Mouse (Mus musculus): ENCODE results near the gene Dhx34.
"Not testable (repeated sequence)": the region's sequence is repeated elsewhere in the genome, so short reads cannot be mapped to it uniquely, and the experiment has no call there.

The Dhx34 gene

DNA sequence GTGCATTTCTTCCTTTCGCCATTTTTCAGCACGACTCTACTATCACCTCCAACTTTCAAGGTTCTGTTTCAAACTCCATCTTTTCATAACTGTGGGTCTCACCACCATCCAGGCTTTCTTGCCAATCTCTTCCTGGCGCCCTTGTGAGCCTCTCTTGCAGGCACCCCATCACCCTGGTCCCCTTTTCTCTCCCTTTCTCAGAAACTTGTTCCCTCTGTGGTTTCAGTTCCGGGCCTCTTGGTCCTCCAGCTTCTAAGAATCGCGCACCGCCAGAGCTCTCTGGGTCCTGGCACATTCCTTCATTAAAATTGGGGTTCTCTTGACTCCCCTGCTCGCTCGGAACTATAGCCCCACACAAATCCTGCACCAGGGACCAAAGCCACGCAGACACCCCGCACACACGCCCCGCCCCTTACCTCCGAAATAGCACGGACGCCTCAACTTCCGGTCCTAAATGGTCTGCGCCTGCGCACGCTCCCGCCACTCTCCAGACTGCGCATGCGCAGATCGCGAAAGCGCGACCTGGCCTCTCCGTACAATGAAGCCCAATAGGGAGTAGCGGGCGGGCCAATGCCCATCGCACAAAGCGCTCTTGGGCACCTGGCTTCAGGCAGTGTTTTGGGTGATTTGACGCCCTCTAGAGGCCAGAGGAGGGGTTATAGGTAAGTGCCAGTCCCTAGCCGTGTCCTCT, at the start of gene Dhx34:
TSS of gene Dhx34 (minus strand) at position 456 of the 691 bp plus-strand sequence.
- peak; percentile 99 for DNase-seq (ENCODE audit: low read depth, low spot score)

DNA sequence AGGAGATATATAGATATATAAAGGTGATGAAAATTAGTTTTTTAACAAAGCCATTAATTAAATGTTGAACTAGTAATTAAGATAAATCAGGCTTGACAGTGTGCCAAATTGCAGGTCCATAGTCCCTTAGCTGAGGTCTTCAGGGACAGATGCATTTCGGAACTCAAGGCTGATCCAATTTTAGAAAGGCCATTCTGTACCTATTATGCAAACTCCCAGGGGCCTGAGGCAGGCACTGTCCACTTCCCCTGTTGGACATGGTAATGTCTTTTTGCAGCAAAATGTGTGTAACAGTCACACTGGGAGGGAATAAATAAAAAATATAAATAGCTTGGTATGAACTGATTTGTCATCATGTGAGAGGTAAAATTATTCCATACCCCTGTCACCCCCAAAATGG, 49.3 kb upstream of the Dhx34 start:
- no peak for DNase-seq (ENCODE audit: low read depth, low spot score)

GRCm38 (mm10) chr7:16266593-16266992, 44.8 kb upstream of the Dhx34 start:
- DNase-seq (ENCODE audit: low read depth, low spot score): not testable (repeated sequence)

GRCm38 (mm10) chr7:16265856-16266255, 44.0 kb upstream of the Dhx34 start:
- no peak for DNase-seq (ENCODE audit: low read depth, low spot score)

DNA sequence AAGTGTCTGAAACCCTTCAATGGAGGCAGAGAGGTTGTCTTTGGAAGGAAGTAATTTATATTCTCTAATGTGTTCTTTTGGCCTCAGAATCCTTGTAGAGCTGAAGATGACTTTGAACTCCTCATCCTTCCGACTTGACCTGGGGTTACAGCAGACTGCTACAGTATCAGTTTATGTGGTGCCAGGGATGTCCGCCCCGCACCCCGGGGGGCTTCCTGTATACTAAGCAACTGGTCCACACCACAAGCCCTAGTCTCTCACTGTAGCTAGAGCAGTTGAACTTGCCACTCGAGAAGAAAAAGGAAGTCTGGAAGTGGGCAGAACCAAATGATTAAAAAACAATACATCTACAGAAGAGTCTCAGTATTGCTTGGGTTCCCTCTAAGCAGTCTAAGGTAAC, 42.0 kb upstream of the Dhx34 start:
- DNase-seq (ENCODE audit: low read depth, low spot score): no peak

DNA sequence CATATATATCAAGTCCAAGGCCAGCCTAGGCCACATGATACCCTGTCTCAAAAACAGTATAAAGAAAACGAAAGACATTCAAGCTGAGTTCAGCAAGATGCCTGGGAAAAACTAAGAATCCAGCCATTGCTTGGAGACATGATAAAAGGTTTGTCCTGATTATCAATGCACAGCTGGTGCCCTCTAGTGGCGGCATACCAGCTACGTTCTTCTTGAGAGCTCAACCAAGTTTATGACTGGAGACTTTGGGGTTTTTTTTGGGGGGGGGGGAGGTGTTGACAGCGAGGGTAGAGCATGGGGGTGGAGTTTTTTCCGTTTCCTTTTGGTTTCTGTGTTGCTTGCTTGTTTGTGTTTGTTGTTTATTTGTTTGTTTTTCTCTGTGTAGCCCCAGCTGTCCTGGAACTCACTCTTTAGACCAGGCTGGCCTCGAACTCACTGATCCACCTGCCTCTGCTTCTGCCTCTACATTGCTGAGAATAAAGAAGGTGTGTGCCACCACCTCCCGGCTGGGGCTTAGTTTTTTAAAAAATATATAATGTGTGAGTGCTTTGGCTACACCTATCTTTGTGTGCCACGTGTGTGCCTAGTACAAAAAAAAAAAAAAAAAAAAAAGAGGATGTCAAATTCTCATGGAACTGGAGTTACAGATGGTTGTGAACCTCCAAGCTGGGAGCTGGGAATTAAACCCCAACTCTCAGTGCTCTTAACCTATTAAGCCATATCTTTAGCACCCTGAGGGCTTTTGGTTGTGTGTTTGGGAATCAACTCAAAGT, 41.4 kb upstream of the Dhx34 start:
- peak; percentile 88 for DNase-seq (ENCODE audit: low read depth, low spot score)

DNA sequence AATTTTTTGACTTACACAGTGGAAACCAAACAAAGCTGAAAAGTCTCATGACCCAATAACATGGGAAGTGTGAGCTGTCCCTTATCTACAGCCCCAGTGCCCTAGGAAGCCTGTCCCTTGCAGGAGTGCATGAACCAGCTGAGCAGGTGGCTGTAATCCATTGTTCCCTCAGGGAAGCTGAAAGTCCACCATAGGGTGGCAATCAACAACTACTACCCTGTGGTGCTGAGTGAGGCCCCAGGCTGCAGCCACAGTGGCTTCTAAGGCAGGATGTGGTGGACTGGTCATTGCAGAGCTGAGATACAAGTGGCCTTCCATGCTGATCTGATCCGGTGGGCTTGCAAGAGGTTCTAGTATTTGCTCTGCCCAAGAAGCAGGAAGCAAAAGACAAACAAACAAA, 39.3 kb upstream of the Dhx34 start:
- no peak for DNase-seq (ENCODE audit: low read depth, low spot score)

- DNase-seq (ENCODE audit: low read depth, low spot score): no peak
Measured at GRCm38 (mm10) chr7:16259110-16259590, 37.3 kb upstream of the Dhx34 start, which contains the start of gene C5ar1. Gene C5ar1 (minus strand): TSS chr7:16259540.

DNA sequence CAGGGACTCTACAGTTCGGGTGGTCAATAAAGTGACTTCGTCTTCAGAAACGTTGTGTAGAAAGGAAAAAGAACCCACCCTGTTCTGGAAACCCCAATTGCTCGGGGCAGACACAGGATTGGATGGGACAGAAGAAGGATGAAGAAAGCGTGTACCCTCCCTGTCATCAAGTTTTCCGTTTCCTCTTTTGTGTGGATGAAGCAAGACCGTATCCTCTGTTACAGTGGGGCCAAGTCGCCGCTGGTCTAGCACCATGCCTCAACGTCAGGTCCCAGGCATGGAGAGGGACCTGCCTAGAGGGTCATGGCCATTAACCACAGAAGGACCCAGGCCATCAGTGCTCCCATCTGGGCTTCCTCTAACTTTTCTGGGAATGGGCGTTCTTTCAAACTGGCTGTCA, 36.0 kb upstream of the Dhx34 start:
- DNase-seq (ENCODE audit: low read depth, low spot score): no peak

DNA sequence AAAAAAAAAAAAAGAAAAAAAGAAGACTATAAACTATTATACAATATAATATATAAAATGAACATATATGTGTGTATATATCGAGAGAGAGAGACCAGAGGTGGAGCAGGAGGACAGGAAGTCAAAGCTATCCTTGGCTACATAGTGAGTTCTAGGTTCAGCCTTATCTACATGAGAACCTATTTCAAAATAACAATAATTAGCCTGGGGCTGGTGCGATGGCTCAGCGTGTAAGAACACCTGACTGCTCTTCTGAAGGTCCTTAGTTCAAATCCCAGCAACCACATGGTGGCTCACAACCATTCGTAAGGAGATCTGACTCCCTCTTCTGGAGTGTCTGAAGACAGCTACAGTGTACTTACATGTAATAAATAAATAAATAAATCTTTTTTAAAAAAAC, 34.1 kb upstream of the Dhx34 start:
- not testable (repeated sequence) for DNase-seq (ENCODE audit: low read depth, low spot score)

DNA sequence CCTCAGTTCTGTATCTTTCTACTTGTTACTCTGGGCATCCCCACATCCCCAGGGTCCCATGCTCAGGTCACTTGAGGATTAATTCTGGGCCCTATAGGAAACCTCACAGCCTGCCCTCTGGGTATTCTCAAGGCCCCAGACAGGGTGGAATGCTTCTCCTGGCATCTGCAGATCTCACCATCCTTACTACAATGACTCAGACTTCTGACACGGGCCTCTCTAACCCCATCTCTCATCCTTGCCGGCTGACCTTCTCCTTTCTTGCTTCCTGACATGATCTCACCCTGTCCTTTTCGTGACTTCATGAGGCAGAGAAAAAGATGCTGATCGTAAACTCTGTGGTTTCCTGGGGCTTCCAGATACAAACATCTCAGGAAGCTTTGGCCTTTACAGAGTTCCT, 32.4 kb upstream of the Dhx34 start:
- no peak for DNase-seq (ENCODE audit: low read depth, low spot score)

DNA sequence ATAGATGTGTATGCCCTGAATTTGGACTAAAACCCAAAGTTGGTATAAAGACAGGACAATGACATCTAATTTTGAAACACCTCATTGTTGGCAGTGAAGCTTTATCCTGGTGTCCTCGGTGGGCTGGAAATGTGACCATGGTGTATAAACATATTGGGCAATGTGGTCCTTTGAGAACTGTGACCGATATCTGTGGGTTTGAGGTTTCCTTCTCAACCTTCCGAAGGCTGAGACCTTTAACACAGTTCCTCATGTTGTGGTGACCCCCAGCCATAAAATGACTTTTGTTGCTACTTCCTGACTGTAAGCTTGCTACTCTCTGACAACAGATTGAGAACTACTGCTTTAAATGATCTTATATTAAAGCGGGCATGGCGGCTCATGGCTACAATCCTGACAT, 28.9 kb upstream of the Dhx34 start:
- DNase-seq (ENCODE audit: low read depth, low spot score): no peak

DNA sequence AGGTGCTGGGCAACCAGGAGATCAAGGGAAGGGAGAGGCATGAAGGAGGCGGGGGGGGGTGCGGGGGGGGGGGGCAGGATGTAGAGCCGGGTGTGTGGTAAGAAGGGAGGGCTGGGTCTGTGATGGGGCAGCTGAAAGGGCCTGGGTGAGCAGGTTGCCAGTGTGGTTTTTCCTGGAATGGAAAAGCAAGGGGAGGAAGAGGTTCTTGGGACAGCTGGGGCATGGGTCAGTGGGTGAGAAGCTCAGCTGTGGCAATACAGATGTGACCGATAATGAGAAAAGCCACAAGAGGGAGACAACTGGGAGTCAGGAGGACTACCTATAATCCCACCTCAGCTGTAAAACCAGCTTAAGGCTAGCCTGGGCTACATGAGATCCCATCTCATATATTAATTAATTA, 24.1 kb upstream of the Dhx34 start:
- no peak for DNase-seq (ENCODE audit: low read depth, low spot score)

GRCm38 (mm10) chr7:16244067-16244466, 22.2 kb upstream of the Dhx34 start, which contains the start of gene C5ar2:
Gene C5ar2 (minus strand): TSS chr7:16244154.
- DNase-seq (ENCODE audit: low read depth, low spot score): no peak

DNA sequence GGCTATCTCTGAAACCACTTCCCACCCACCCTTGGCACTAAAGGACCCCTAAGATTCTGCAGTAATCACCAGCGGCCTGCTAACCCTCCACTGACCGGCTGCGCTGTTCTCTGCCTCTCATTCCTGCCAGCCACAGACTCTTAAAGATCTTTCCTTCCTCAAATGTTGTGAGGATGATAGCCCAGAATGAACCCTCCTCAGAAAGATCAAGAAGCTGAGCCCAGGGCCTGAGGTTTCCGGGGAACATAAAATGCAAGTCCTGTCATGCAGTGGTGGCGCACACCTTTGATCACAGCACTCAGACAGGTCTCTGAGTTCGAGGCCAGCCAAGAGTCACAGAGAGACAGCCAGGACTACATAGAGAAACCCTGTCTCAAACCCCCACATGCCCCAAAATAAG, 20.4 kb upstream of the Dhx34 start:
- DNase-seq (ENCODE audit: low read depth, low spot score): no peak

DNA sequence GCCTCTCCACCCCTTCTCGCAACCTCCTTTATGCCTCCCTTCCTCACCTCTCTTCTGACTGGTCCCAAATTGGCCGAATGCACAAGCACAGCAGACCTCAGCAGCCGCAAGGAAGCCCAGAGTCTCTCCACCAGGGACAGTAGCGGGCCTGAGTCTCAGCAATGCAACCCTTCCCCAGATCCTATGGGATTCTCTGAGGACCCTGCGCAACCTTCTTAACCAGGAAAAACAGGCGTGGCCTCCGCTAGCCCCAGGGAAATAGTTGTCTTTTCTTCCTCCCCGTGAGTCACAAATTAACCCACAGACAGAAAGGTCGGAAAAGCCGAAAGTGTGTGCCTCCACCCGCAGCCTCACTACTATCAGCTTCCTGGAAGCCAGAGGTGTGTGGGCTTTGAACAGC, 19.9 kb upstream of the Dhx34 start:
- DNase-seq (ENCODE audit: low read depth, low spot score): peak; percentile 59

DNA sequence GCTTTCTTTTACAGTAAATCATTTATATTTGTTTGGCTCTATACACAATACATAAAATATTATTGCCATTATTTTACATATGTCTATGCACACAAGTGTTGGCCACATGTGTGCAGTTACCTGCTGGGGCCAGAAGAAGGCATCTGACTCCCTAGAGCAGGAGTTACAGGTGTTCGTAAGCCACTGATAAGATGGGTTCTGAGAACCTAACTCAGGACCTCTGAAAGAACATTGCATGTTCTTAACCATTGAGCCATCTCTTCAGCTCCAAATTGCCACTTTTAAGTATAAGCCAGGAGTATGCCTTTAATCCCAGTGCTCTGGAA, 19.1 kb upstream of the Dhx34 start:
- DNase-seq (ENCODE audit: low read depth, low spot score): no peak

GRCm38 (mm10) chr7:16240281-16240977, 18.6 kb upstream of the Dhx34 start:
- no peak for DNase-seq (ENCODE audit: low read depth, low spot score)

DNA sequence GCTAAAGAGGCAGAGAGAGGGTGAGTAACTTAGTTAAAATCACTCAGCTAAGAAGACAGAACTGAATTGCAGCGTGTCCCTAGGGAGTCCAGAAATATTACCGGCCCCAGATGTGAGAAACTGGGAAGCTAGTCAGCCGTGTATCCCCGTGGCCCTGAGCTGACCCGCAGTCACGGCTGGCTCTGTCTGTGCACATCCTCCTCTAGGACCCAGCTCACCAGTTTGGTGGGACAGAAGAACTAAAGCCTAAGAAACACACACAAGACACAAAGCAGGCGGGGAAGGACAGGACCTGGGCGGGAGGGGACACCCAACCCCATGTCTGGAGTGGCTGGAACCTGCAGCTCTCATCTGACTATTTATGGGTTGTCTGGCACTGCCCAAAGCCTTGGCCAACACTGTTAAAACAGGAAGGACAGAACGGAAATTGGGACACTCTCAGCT, 17.7 kb upstream of the Dhx34 start:
- DNase-seq (ENCODE audit: low read depth, low spot score): no peak

- DNase-seq (ENCODE audit: low read depth, low spot score): peak; percentile 73
Measured at GRCm38 (mm10) chr7:16229869-16230268, 8.0 kb upstream of the Dhx34 start.

DNA sequence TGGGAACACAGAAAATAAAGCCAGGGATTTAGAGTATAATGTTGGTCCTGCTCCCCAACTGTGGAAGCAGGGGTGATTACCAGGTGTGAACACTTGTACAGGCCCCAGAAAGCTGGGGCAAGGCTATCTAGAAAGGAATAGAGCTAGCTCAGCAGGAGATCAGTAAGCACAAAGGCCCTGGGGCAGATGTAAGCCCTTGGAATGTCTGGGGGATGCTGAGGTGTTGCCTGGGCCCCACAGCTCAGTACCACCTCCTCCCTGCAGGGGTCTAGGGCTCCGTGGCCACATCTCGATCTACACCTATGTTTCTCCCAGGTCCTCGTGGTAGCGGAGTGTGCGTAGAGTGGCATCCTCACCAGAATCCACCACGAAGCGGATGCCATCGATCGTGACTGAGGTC, 7.9 kb downstream of the Dhx34 start:
- DNase-seq (ENCODE audit: low read depth, low spot score): peak; percentile 71

DNA sequence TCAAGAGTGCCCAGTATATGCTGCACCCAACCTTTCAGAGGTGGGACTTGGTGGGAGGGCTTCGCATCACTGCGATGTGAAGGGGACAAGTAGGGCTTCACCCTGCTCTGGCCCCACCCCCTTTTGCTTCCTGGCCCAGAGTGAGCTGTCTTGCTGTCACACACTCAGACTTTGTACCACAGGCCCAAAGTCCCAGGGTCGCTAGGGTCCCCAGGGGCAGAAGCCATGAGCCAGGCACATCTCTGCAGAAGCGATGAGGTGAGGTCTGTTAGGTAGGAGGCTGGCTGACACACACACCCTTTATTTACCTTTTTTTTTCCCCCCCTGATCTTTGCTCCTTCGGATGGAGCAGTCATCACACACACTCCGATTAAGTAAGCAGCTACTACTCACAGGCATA, 8.6 kb downstream of the Dhx34 start:
- DNase-seq (ENCODE audit: low read depth, low spot score): no peak
